Comparison of ENCODE assay signal across 8 mouse cellular contexts in the genomic region with DNA sequence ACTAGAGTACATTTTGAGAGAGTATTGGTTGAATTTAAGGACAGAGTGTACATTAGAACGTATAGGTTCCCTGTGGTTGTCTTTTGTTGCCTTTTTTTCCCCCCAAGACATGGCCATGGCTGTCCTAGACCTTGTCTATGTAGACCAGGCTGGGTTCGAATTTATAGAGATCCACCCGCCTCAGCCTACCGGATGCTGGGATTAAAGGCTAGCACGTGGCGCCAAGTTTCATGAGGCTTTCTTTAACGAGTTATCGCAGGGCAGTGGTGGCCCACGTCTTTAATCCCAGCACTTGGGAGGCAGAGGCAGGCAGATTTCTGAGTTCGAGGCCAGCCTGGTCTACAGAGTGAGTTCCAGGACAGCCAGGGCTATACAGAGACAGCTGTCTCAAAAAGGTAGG. TPM values are rescaled to one million over a fixed set of nuclear protein-coding genes. Genes with fewer than 3 reads are reported as not detected.
DNase-seq lines count a peak whose midpoint lies in the region; ATAC-seq lines count a peak whose summit lies in the region.

No protein-coding gene starts in this region.

- no peak for ATAC-seq in heart, embryonic 16.5 days (replicated peaks; ENCODE audit: extremely low read depth, insufficient read depth, low FRiP score)
- no peak for ATAC-seq in hindbrain, embryonic 16.5 days
- ATAC-seq in midbrain, embryonic 16.5 days = no peak

- peak overlapping the region; percentile 71 for H3K4me2 ChIP-seq in heart, embryonic 16.5 days (ENCODE audit: low read depth, low read length)
- H3K4me2 ChIP-seq in hindbrain, embryonic 16.5 days (ENCODE audit: low read length) = peak overlapping the region; percentile 80
- peak overlapping the region; percentile 70 for H3K4me2 ChIP-seq in midbrain, embryonic 16.5 days (ENCODE audit: low read length)

- no peaks in the 10 kb centered on the region for H3K9me3 ChIP-seq in heart, embryonic 16.5 days (replicated peaks; ENCODE audit: control insufficient read depth, low read length)
- H3K9me3 ChIP-seq in hindbrain, embryonic 16.5 days (ENCODE audit: control insufficient read depth, low read length) = no peaks in the 10 kb centered on the region
- H3K9me3 ChIP-seq in midbrain, embryonic 16.5 days (replicated peaks; ENCODE audit: control insufficient read depth, low read length, poor library complexity, severe bottlenecking) = no peaks in the 10 kb centered on the region

- no peak overlapping the region; the same call in 1 of the 2 replicates for H3K9ac ChIP-seq in heart, embryonic 16.5 days (ENCODE audit: low read length)
- no peak overlapping the region for H3K9ac ChIP-seq in hindbrain, embryonic 16.5 days (ENCODE audit: low read depth, low read length)
- H3K9ac ChIP-seq in midbrain, embryonic 16.5 days (ENCODE audit: low read depth, low read length) = no peak overlapping the region

- no peak overlapping the region for H3K27ac ChIP-seq in heart, embryonic 16.5 days (ENCODE audit: low read length)
- H3K27ac ChIP-seq in brown adipose tissue, adult 24 weeks (replicated peaks; ENCODE audit: low read depth, low read length) = peak overlapping the region; percentile 52
- H3K27ac ChIP-seq in hindbrain, embryonic 16.5 days (ENCODE audit: low read depth, low read length) = no peak overlapping the region
- H3K27ac ChIP-seq in midbrain, embryonic 16.5 days (ENCODE audit: low read length) = no peak overlapping the region

- peaks cover 49% of the 10 kb centered on the region for H3K4me1 ChIP-seq in heart, embryonic 16.5 days (ENCODE audit: control insufficient read depth, insufficient read depth, low read length)
- peaks cover 14% of the 10 kb centered on the region for H3K4me1 ChIP-seq in brown adipose tissue, adult 24 weeks (ENCODE audit: control insufficient read depth, insufficient read depth, insufficient read length, low read length)
- peaks cover 27% of the 10 kb centered on the region for H3K4me1 ChIP-seq in hindbrain, embryonic 16.5 days (ENCODE audit: control insufficient read depth, insufficient read depth, low read depth, low read length)
- peaks cover 21% of the 10 kb centered on the region for H3K4me1 ChIP-seq in midbrain, embryonic 16.5 days (ENCODE audit: control insufficient read depth, insufficient read depth, low read length)

- no peaks in the 10 kb centered on the region for H3K36me3 ChIP-seq in heart, embryonic 16.5 days (ENCODE audit: control insufficient read depth, insufficient read depth)
- no peaks in the 10 kb centered on the region for H3K36me3 ChIP-seq in hindbrain, embryonic 16.5 days (ENCODE audit: control insufficient read depth, insufficient read depth, low read length)
- no peaks in the 10 kb centered on the region for H3K36me3 ChIP-seq in midbrain, embryonic 16.5 days (ENCODE audit: control insufficient read depth, insufficient read depth, low read length)

- 95% methylated on average over 10 of the region's 10 CpGs for WGBS in heart, embryonic 16.5 days
- 96% methylated on average over 10 of the region's 10 CpGs for WGBS in hindbrain, embryonic 16.5 days
- 96% methylated on average over 10 of the region's 10 CpGs for WGBS in midbrain, embryonic 16.5 days

- H3K27me3 ChIP-seq in heart, embryonic 16.5 days (ENCODE audit: control insufficient read depth, insufficient read depth, low read length) = no peaks in the 10 kb centered on the region
- H3K27me3 ChIP-seq in hindbrain, embryonic 16.5 days (replicated peaks; ENCODE audit: control insufficient read depth, insufficient read depth, low read length) = no peaks in the 10 kb centered on the region
- no peaks in the 10 kb centered on the region for H3K27me3 ChIP-seq in midbrain, embryonic 16.5 days (ENCODE audit: control insufficient read depth, insufficient read depth, low read depth, low read length)

- H3K4me3 ChIP-seq in heart, embryonic 16.5 days (ENCODE audit: low read length) = peak overlapping the region; percentile 13
- H3K4me3 ChIP-seq in brown adipose tissue, adult 24 weeks (ENCODE audit: insufficient read depth, low read depth, low read length) = peak overlapping the region; percentile 54
- peak overlapping the region; percentile 95 for H3K4me3 ChIP-seq in hindbrain, embryonic 16.5 days (ENCODE audit: low read length)
- peak overlapping the region; percentile 86 for H3K4me3 ChIP-seq in midbrain, embryonic 16.5 days (ENCODE audit: low read depth, low read length)

- no peak for DNase-seq in heart, adult 18-20 months
- no peak for DNase-seq in ovary, postnatal 36 days (ENCODE audit: low spot score)
- no peak for DNase-seq in right cerebral cortex, adult 18-20 months
- no peak for DNase-seq in adrenal gland, postnatal 14 days

RNA-seq across cellular contexts. Expression of a gene that starts 1.7 kb away (rescaled TPM):
- polyA plus RNA-seq in heart, embryonic 16.5 days (2015; fragmentation: Nextera tagmentation; extraction: Ambion mirVana) = 9.8 and 11.1 TPM in 2 replicates
- 10 to 100 TPM; 42.3 to 52.1 TPM for total RNA-seq in heart, adult 18-20 months (2021)
- 16.9 and 38.8 TPM in 2 replicates for polyA plus RNA-seq in brown adipose tissue, adult 24 weeks (2012; ENCODE audit: insufficient read depth, insufficient read length, missing spikeins)
- 28.8 and 29.3 TPM in 2 replicates for polyA plus RNA-seq in hindbrain, embryonic 16.5 days (2015; fragmentation: Nextera tagmentation; extraction: Ambion mirVana)
- 29.0 and 30.8 TPM in 2 replicates for polyA plus RNA-seq in midbrain, embryonic 16.5 days (2015; fragmentation: Nextera tagmentation; extraction: Ambion mirVana)
- total RNA-seq in adrenal gland, postnatal 14 days (2021) = 28.7 and 44.7 TPM in 2 replicates

Comparison
In these comparisons a context has a peak if more than half of its experiments do, and no peak if none do; other contexts are left out.
1. H3K4me3 ChIP-seq: peak in every context shown above with its lines; median percentile 95 in hindbrain, embryonic 16.5 days; 86 in midbrain, embryonic 16.5 days; 54 in brown adipose tissue, adult 24 weeks; 13 in heart, embryonic 16.5 days.